Mouse (Mus musculus): ENCODE results near the gene Srsf5.

Gene Srsf5

GRCm38 (mm10) chr12:80951640-80952219 is 6.4 kb downstream of the Srsf5 start:
- DNase-seq = no peak

DNA sequence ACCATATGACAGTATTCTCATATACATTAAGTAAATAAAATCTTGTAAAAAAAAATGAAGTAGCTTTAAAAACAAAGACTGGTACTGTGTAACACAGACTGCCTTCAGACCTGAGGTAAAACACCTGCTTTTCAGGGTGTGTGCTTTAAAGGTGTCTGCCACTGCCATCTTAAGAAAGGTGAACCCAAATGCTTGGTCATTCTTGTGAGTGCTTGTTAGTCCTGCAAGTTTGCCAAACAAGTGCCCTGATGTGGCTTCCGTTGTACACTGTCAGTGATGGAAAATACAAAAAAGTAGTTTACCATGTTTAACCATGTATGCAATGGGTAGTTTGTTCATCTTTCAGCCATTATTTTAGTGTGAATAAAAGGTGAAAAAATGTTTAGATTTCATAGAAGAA is 7.2 kb downstream of the Srsf5 start:
- DNase-seq = no peak

DNA sequence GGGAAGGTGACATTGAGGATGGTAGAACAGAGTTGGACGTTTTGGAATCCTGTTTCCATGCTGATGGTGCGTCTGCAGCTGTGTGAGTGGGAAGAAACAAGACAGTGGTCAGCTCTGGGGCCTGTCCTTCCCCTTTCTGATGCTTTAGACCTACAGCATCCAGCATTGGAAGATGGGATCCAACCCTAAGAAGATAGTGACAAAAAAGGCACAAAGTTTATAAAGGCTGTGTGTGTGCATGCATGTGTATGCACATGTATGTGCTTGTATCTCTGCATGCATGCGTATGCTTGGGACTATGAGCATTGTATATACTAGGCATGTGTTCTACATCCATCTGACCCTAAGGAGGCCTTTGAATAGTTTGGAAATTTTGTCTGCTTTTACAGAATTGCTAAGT is 10.7 kb downstream of the Srsf5 start:
- no peak for DNase-seq

- no peak for DNase-seq
Observed at GRCm38 (mm10) chr12:80957961-80958360, 12.7 kb downstream of the Srsf5 start.

GRCm38 (mm10) chr12:80962566-80962965 is 17.3 kb downstream of the Srsf5 start:
- DNase-seq = no peak

GRCm38 (mm10) chr12:80966059-80966838 is 20.9 kb downstream of the Srsf5 start:
- DNase-seq = no peak

- DNase-seq = no peak
Observed at GRCm38 (mm10) chr12:80967918-80968317, 22.6 kb downstream of the Srsf5 start.

DNA sequence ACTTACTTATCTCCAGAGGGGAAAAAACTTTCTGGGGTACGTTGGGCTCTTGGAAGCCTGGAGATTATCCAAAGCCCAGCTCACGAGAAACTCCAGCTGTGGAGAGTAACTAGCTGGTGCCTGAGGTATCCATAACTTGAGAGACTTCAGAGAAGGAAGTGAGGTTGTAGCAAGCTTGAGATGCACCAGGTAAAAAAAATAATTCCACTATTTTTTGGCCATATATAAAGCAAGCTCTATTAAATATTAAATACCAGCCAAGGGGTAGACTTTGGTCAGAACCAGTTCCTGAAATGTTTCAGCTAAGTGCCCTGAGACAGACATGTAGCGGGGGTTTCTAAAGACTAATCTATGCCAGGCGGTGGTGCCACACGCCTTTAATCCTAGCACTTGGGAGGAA is 23.3 kb downstream of the Srsf5 start, which contains the start of gene Slc10a1:
Gene Slc10a1, minus strand, starts transcription at position 101 of the 400 bp plus-strand sequence.
- DNase-seq = no peak

DNA sequence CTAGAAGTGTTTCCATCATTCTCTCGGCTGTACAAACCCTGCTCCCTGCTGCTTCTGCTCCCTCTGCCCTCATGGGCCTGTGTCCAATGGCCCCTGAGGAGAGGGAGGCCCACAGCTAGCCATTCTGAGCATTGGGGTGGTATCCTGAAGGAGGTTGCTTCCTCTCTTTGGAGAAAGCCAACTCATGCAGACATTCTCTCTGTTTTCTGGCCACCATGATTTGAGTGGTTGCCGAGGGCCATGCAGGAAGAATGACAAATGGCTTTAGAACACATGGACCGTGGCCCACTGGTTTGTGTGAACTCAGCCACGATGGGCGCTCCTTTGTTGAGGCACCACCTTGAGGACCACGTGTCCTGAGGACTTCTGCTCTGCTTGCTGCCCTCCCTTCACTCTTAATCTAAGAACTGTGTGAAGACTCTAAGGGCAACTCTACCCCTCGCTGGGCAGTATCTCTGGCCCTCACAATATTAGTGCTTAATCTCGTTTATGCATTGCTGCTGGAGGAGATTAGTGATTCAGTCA is 24.9 kb downstream of the Srsf5 start:
- no peak for DNase-seq

GRCm38 (mm10) chr12:80971756-80972155 is 26.5 kb downstream of the Srsf5 start:
- DNase-seq = no peak

DNA sequence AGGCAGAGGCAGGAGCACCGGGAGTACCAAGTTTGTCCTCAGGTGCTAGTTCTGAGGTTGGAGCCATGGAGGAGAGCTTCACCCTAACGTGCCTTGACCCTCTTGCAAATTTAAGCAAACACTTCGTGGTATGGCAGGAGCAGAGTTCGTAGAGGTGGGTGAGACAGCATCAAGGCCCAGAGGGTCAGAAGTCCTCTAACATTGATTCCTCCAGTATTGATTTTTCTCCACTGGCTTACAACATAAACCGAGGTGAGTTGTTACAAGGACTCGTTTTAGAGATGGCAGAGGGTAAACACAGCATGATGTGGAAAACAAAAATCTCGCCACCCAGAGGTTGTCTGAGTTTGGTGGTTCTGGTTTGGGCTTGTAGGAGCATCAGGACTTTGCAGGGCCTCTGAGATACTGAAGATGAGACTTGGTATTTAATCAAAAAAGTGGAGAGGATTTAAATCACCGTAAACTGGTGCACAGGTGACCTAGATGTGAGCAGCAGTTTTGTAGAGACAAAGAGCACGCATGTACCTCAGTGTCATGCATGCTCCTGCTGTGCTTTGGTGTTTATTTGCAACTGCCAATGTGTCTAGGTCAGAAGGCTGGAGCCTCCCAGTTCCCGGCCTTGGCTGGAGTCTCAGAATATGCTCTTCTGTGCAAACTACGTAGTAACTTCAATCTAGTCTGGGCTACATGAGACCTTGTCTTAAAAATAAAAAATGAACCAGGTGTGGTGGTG is 30.8 kb downstream of the Srsf5 start:
- no peak for DNase-seq

GRCm38 (mm10) chr12:80982326-80982725 is 37.0 kb downstream of the Srsf5 start:
- peak; percentile 71 for DNase-seq

GRCm38 (mm10) chr12:80983695-80984094 is 38.4 kb downstream of the Srsf5 start:
- no peak for DNase-seq

GRCm38 (mm10) chr12:80986628-80987027 is 41.3 kb downstream of the Srsf5 start:
- no peak for DNase-seq

GRCm38 (mm10) chr12:80988286-80988685 is 43.0 kb downstream of the Srsf5 start:
- DNase-seq = no peak

DNA sequence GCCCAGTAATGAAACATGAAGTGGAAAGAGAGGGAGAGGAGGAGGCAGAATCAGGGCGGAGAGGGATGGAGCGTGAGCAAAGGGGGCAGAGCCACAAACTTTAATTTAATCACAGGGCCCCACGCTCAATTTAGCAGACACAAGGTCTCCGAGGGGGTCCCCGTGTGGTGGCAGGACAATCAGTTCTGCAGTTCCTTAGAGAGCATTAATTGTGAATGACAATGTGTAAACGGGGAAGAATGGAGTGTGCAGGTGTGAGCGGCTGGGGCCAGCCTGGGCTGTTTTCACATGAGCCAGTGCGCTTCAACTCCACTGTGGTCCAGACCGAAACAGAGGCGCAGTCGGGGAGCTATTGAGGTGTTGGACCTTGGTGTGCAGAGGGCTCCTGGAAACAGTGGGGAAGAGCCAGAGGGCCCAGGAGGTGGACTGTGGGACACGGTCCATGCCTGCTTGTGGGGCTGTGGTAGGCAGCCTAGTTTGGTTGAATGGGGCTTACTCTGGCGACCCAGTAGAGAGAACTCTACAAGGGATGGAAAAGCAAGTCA is 45.7 kb downstream of the Srsf5 start:
- no peak for DNase-seq

DNA sequence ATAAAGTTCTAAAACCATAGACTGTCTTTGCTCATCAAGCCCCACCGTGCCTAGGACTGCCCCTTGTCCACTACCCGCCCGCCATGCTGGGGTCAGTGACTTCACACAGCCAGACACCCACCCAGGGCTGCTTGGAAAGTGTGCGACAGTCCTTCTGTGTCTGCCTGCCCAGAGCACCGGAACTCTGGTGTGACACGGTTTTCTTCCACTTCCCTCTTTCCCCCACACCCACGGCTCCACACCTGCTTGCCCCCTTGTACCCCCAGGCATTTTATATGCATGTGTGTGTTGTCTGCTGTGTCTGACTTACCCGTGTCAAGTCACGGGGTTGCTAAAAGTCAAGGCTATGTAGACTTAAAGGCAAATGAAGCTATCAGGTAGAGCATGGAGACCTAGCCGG is 46.5 kb downstream of the Srsf5 start:
- no peak for DNase-seq

GRCm38 (mm10) chr12:80992540-80993122 is 47.3 kb downstream of the Srsf5 start:
- DNase-seq = no peak

- no peak for DNase-seq
Observed at GRCm38 (mm10) chr12:80993773-80994172, 48.5 kb downstream of the Srsf5 start.

DNA sequence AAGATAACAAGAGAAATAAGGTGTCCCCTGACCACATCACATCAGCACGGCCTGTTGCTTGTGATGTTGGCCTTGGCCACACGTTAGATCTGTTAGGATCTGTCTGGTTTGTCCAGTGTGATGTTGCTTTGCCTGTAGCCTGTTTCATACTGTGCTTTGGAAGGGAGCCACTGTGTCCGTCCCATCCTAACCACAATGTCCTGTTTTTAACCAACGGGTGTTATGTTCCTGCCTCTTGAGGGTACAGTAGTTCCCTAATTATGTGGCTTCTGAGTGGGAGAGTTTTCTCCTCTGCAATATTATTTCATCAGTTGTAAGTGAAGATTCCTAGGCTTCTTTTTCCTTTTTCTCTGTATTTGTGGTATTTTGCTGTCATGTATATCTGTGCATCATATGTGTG is 50.0 kb downstream of the Srsf5 start:
- DNase-seq = no peak

GRCm38 (mm10) chr12:80997652-80998051 is 52.3 kb downstream of the Srsf5 start:
- no peak for DNase-seq

DNA sequence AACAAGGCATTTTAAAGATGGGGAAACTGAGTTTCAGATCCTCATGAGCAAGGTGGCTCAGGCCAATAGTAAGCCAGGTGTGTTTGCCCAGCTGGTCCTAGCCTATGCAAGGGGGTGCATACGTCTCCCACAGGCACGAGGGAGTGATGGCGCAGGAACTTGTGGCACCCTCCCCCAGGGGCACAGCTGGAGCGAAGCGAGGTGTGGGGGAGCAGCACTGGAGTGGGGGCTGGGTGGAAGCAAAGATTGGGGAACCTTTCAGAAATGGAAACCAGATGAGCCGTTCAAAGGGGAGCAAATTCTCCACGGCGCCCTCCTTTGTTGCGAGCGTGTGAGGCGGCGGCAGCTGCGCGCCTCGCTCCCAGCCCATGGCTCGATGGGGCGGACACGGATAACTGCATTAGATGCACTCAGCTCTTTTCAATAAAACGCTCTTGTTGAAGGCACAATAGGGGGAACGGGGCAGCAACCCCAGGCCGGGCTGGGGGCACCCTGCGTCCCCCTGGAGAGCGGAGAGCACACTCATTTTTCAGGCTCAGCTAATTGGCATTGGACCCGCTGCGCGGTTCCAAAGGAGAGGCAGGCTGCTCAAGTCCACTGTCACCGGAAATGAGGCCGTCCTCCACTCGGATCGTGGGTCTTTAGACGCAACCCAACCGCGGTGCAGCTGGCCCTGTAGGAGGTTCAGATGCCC is 53.4 kb downstream of the Srsf5 start:
- no peak for DNase-seq
